In the genomic region with DNA sequence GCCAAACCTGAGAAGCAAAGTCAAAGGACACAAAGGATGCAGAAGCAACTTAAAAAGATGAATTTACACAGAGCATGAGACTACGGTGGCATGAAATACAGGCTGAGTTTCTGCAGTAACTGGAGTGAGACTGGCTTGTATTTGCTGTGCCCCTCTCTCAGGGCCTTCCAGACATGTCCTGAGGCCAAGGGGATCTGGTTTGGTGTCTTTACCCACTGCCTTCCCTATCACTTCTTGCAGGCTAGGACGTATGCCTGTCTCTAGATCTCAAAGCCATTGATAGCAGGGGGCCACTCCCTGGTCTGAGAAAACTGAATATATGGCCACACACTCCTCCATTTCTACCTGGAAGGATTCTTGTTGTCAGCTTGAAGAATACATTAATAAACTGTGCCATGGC, we compare ENCODE assay signal across 30 mouse cellular contexts. TPM values are rescaled to one million over a fixed set of nuclear protein-coding genes. Genes with fewer than 3 reads are reported as not detected.
A peak's percentile ranks its signal among the peaks of the same experiment; 100 is the strongest.
DNase-seq lines count a peak whose midpoint lies in the region; ATAC-seq lines count a peak whose summit lies in the region.
"Had no signal": no experiment of that assay in that cellular context is flagged by ENCODE, and none has a peak within 500 bp of the region (broad histone marks: within the 10 kb centered on the region; RNA-seq: fewer than 3 reads in every experiment).

No protein-coding gene starts in this region.

- peak; percentile 26; the same call in 1 of the 2 replicates for ATAC-seq in intestine, embryonic 15.5 days
- ATAC-seq in intestine, embryonic 16.5 days = no peak
- peak; percentile 15; the same call in 1 of the 2 replicates for ATAC-seq in erythroblast, adult 5-6 weeks (replicated peaks; ENCODE audit: low FRiP score, poor library complexity, severe bottlenecking)
- ATAC-seq in liver, embryonic 12.5 days = peak; percentile 58
- ATAC-seq in stomach, embryonic 15.5 days (ENCODE audit: insufficient read depth, low FRiP score, low read depth) = 0 out of 2 replicates have a peak, but pooled peaks have one; percentile 48
- ATAC-seq: forebrain, embryonic 14.5 days; midbrain, embryonic 16.5 days had no signal

- 65% methylated on average over 2 of the region's 2 CpGs for WGBS in intestine, embryonic 15.5 days
- WGBS in intestine, embryonic 16.5 days = 62% methylated on average over 2 of the region's 2 CpGs
- WGBS in liver, embryonic 12.5 days (ENCODE audit: insufficient replicate concordance) = 32% methylated on average over 2 of the region's 2 CpGs
- 56% methylated on average over 2 of the region's 2 CpGs for WGBS in stomach, embryonic 15.5 days
- 81% methylated on average over 2 of the region's 2 CpGs for WGBS in embryonic facial prominence, embryonic 10.5 days

- no peaks in the 10 kb centered on the region for H3K9me3 ChIP-seq in intestine, embryonic 15.5 days
- no peaks in the 10 kb centered on the region for H3K9me3 ChIP-seq in intestine, embryonic 16.5 days (ENCODE audit: control insufficient read depth, low read length)
- H3K9me3 ChIP-seq in liver, embryonic 12.5 days (replicated peaks) = no peaks in the 10 kb centered on the region
- H3K9me3 ChIP-seq in stomach, embryonic 15.5 days = no peaks in the 10 kb centered on the region
- no peaks in the 10 kb centered on the region for H3K9me3 ChIP-seq in embryonic facial prominence, embryonic 10.5 days
- H3K9me3 ChIP-seq: embryonic facial prominence, embryonic 15.5 days; hindbrain, embryonic 12.5 days; limb, embryonic 12.5 days had no signal

- H3K4me2 ChIP-seq in intestine, embryonic 15.5 days (replicated peaks) = no peak overlapping the region
- H3K4me2 ChIP-seq in intestine, embryonic 16.5 days (ENCODE audit: low read depth, low read length) = no peak overlapping the region
- H3K4me2 ChIP-seq in liver, embryonic 12.5 days = peak overlapping the region; percentile 42
- H3K4me2 ChIP-seq in stomach, embryonic 15.5 days = no peak overlapping the region
- H3K4me2 ChIP-seq: embryonic facial prominence, embryonic 15.5 days; hindbrain, embryonic 12.5 days; limb, embryonic 12.5 days; lung, embryonic 14.5 days had no signal

- no peak overlapping the region for H3K9ac ChIP-seq in intestine, embryonic 15.5 days
- no peak overlapping the region for H3K9ac ChIP-seq in intestine, embryonic 16.5 days (ENCODE audit: low read depth, low read length)
- H3K9ac ChIP-seq in liver, embryonic 12.5 days = peak overlapping the region; percentile 70
- no peak overlapping the region for H3K9ac ChIP-seq in stomach, embryonic 15.5 days
- H3K9ac ChIP-seq: embryonic facial prominence, embryonic 15.5 days; hindbrain, embryonic 12.5 days; limb, embryonic 12.5 days; lung, embryonic 14.5 days had no signal

- H3K27ac ChIP-seq in intestine, embryonic 15.5 days = no peak overlapping the region
- H3K27ac ChIP-seq in intestine, embryonic 16.5 days (ENCODE audit: low read length) = no peak overlapping the region
- peak overlapping the region; percentile 100 for H3K27ac ChIP-seq in liver, embryonic 12.5 days
- H3K27ac ChIP-seq in stomach, embryonic 15.5 days = no peak overlapping the region; the same call in 1 of the 2 replicates
- H3K27ac ChIP-seq in embryonic facial prominence, embryonic 10.5 days (replicated peaks) = no peak overlapping the region
- H3K27ac ChIP-seq: embryonic facial prominence, embryonic 15.5 days; hindbrain, embryonic 12.5 days; limb, embryonic 12.5 days; macrophage had no signal

- no peaks in the 10 kb centered on the region for H3K27me3 ChIP-seq in intestine, embryonic 15.5 days (replicated peaks)
- no peaks in the 10 kb centered on the region for H3K27me3 ChIP-seq in intestine, embryonic 16.5 days (replicated peaks; ENCODE audit: control insufficient read depth, insufficient read depth, low read length)
- H3K27me3 ChIP-seq in liver, embryonic 12.5 days (replicated peaks) = no peaks in the 10 kb centered on the region
- no peaks in the 10 kb centered on the region for H3K27me3 ChIP-seq in stomach, embryonic 15.5 days (replicated peaks)
- no peaks in the 10 kb centered on the region for H3K27me3 ChIP-seq in embryonic facial prominence, embryonic 10.5 days (replicated peaks; ENCODE audit: low read depth, poor library complexity, severe bottlenecking)
- H3K27me3 ChIP-seq: embryonic facial prominence, embryonic 15.5 days; hindbrain, embryonic 12.5 days; limb, embryonic 12.5 days had no signal

- no peaks in the 10 kb centered on the region for H3K36me3 ChIP-seq in intestine, embryonic 15.5 days
- H3K36me3 ChIP-seq in intestine, embryonic 16.5 days (ENCODE audit: control insufficient read depth, insufficient read depth, low read length) = peaks cover 3% of the 10 kb centered on the region; the same call in 1 of the 2 replicates
- peaks cover 23% of the 10 kb centered on the region for H3K36me3 ChIP-seq in liver, embryonic 12.5 days
- peaks cover 2% of the 10 kb centered on the region; the same call in 1 of the 2 replicates for H3K36me3 ChIP-seq in stomach, embryonic 15.5 days
- no peaks in the 10 kb centered on the region for H3K36me3 ChIP-seq in embryonic facial prominence, embryonic 10.5 days (replicated peaks)
- H3K36me3 ChIP-seq: embryonic facial prominence, embryonic 15.5 days; hindbrain, embryonic 12.5 days; limb, embryonic 12.5 days had no signal

- no peak for DNase-seq in embryonic facial prominence, embryonic 10.5 days (ENCODE audit: low spot score)
- no peak for DNase-seq in thymus, postnatal 14 days
- DNase-seq: adrenal gland, postnatal 10 days; cerebellum, adult 11-12 months; cerebellum, postnatal 25 days; embryo, embryonic 11 days; gastrocnemius, postnatal 14 days; heart, adult 18-20 months; right cerebral cortex, postnatal 14 days; spleen, adult 18-20 months had no signal

- peaks cover 16% of the 10 kb centered on the region; the same call in 1 of the 2 replicates for H3K4me1 ChIP-seq in intestine, embryonic 15.5 days (replicated peaks)
- H3K4me1 ChIP-seq in intestine, embryonic 16.5 days (ENCODE audit: control insufficient read depth, insufficient read depth, low read length) = peaks cover 24% of the 10 kb centered on the region
- peaks cover 82% of the 10 kb centered on the region for H3K4me1 ChIP-seq in liver, embryonic 12.5 days
- peaks cover 17% of the 10 kb centered on the region; the same call in 1 of the 2 replicates for H3K4me1 ChIP-seq in stomach, embryonic 15.5 days
- H3K4me1 ChIP-seq in embryonic facial prominence, embryonic 10.5 days = peaks cover 10% of the 10 kb centered on the region; the same call in 1 of the 2 replicates
- H3K4me1 ChIP-seq: hindbrain, embryonic 12.5 days; limb, embryonic 12.5 days had no signal

- H3K4me3 ChIP-seq in intestine, embryonic 15.5 days (replicated peaks) = no peak overlapping the region
- no peak overlapping the region for H3K4me3 ChIP-seq in intestine, embryonic 16.5 days (ENCODE audit: low read length)
- no peak overlapping the region for H3K4me3 ChIP-seq in liver, embryonic 12.5 days
- H3K4me3 ChIP-seq in stomach, embryonic 15.5 days (replicated peaks) = no peak overlapping the region
- H3K4me3 ChIP-seq in embryonic facial prominence, embryonic 10.5 days = no peak overlapping the region
- H3K4me3 ChIP-seq: embryonic facial prominence, embryonic 15.5 days; hindbrain, embryonic 12.5 days; limb, embryonic 12.5 days had no signal

RNA-seq across cellular contexts. Expression of gene AA986860, which starts 12.4 kb away (rescaled TPM):
- polyA plus RNA-seq in intestine, embryonic 15.5 days (2015; fragmentation: Nextera tagmentation; extraction: Ambion mirVana) = 58.1 and 62.2 TPM in 2 replicates
- 74.7 and 81.2 TPM in 2 replicates for polyA plus RNA-seq in intestine, embryonic 16.5 days (2015; fragmentation: Nextera tagmentation; extraction: Ambion mirVana)
- 2.7 and 5.4 TPM in 2 replicates for total RNA-seq in erythroblast, adult 5-6 weeks (2015; ENCODE audit: low replicate concordance)
- 1.4 and 2.5 TPM in 2 replicates for total RNA-seq in erythroblast, adult 5-6 weeks (2017; ENCODE audit: low replicate concordance)
- 8.0 and 8.5 TPM in 2 replicates for polyA plus RNA-seq in liver, embryonic 12.5 days (2016; fragmentation: Nextera tagmentation; extraction: Ambion mirVana)
- 32.3 and 36.7 TPM in 2 replicates for polyA plus RNA-seq in stomach, embryonic 15.5 days (2015; fragmentation: Nextera tagmentation; extraction: Ambion mirVana)
- polyA plus RNA-seq in embryonic facial prominence, embryonic 10.5 days (2016; fragmentation: Nextera tagmentation; extraction: Ambion mirVana) = 0.47 and 0.72 TPM in 2 replicates

RNA-seq across cellular contexts. Expression of gene Pfkfb2, which starts 15.2 kb away (rescaled TPM):
- 10.8 and 11.2 TPM in 2 replicates for polyA plus RNA-seq in intestine, embryonic 15.5 days (2015; fragmentation: Nextera tagmentation; extraction: Ambion mirVana)
- 12.1 and 12.4 TPM in 2 replicates for polyA plus RNA-seq in intestine, embryonic 16.5 days (2015; fragmentation: Nextera tagmentation; extraction: Ambion mirVana)
- total RNA-seq in erythroblast, adult 5-6 weeks (2015; ENCODE audit: low replicate concordance) = 20.9 and 21.1 TPM in 2 replicates
- total RNA-seq in erythroblast, adult 5-6 weeks (2017; ENCODE audit: low replicate concordance) = 51.3 and 55.4 TPM in 2 replicates
- 7.1 and 9.0 TPM in 2 replicates for polyA plus RNA-seq in liver, embryonic 12.5 days (2016; fragmentation: Nextera tagmentation; extraction: Ambion mirVana)
- polyA plus RNA-seq in stomach, embryonic 15.5 days (2015; fragmentation: Nextera tagmentation; extraction: Ambion mirVana) = 10.1 and 10.9 TPM in 2 replicates
- 4.2 and 4.6 TPM in 2 replicates for polyA plus RNA-seq in embryonic facial prominence, embryonic 10.5 days (2016; fragmentation: Nextera tagmentation; extraction: Ambion mirVana)

RNA-seq across cellular contexts. Expression of gene Yod1, which starts 27.1 kb away (rescaled TPM):
- 10.2 and 10.5 TPM in 2 replicates for polyA plus RNA-seq in intestine, embryonic 15.5 days (2015; fragmentation: Nextera tagmentation; extraction: Ambion mirVana)
- 8.5 and 9.9 TPM in 2 replicates for polyA plus RNA-seq in intestine, embryonic 16.5 days (2015; fragmentation: Nextera tagmentation; extraction: Ambion mirVana)
- total RNA-seq in erythroblast, adult 5-6 weeks (2015; ENCODE audit: low replicate concordance) = 75.7 and 84.2 TPM in 2 replicates
- total RNA-seq in erythroblast, adult 5-6 weeks (2017; ENCODE audit: low replicate concordance) = 86.2 and 95.5 TPM in 2 replicates
- polyA plus RNA-seq in liver, embryonic 12.5 days (2016; fragmentation: Nextera tagmentation; extraction: Ambion mirVana) = 49.3 and 49.7 TPM in 2 replicates
- polyA plus RNA-seq in stomach, embryonic 15.5 days (2015; fragmentation: Nextera tagmentation; extraction: Ambion mirVana) = 14.1 and 15.1 TPM in 2 replicates
- 9.2 and 10.6 TPM in 2 replicates for polyA plus RNA-seq in embryonic facial prominence, embryonic 10.5 days (2016; fragmentation: Nextera tagmentation; extraction: Ambion mirVana)

RNA-seq across cellular contexts. Expression of gene Gm29427, which starts 28.6 kb away (rescaled TPM):
- not detected in 2 replicates for polyA plus RNA-seq in intestine, embryonic 15.5 days (2015; fragmentation: Nextera tagmentation; extraction: Ambion mirVana)
- polyA plus RNA-seq in intestine, embryonic 16.5 days (2015; fragmentation: Nextera tagmentation; extraction: Ambion mirVana) = 0.07 TPM in 1 of 2 replicates, not detected in the other
- not detected in 2 replicates for total RNA-seq in erythroblast, adult 5-6 weeks (2015; ENCODE audit: low replicate concordance)
- total RNA-seq in erythroblast, adult 5-6 weeks (2017; ENCODE audit: low replicate concordance) = not detected in 2 replicates
- polyA plus RNA-seq in liver, embryonic 12.5 days (2016; fragmentation: Nextera tagmentation; extraction: Ambion mirVana) = not detected in 2 replicates
- not detected in 2 replicates for polyA plus RNA-seq in stomach, embryonic 15.5 days (2015; fragmentation: Nextera tagmentation; extraction: Ambion mirVana)
- not detected in 2 replicates for polyA plus RNA-seq in embryonic facial prominence, embryonic 10.5 days (2016; fragmentation: Nextera tagmentation; extraction: Ambion mirVana)
- total RNA-seq: adrenal gland, postnatal 10 days; left cerebral cortex, postnatal 10 days; neutrophil, adult 5-6 weeks had no signal
- polyA plus RNA-seq: C2C12; embryonic facial prominence, embryonic 15.5 days; forebrain, embryonic 14.5 days; heart, postnatal 0 days; kidney, embryonic 14.5 days; large intestine, adult 2 months; limb, embryonic 12.5 days; lung, embryonic 14.5 days; macrophage; midbrain, embryonic 16.5 days; thymus, postnatal 0 days had no signal

RNA-seq across cellular contexts. Expression of gene Fcamr, which starts 56.5 kb away (rescaled TPM):
- 0.18 and 0.21 TPM in 2 replicates for polyA plus RNA-seq in intestine, embryonic 15.5 days (2015; fragmentation: Nextera tagmentation; extraction: Ambion mirVana)
- 0.10 and 0.20 TPM in 2 replicates for polyA plus RNA-seq in intestine, embryonic 16.5 days (2015; fragmentation: Nextera tagmentation; extraction: Ambion mirVana)
- not detected in 2 replicates for total RNA-seq in erythroblast, adult 5-6 weeks (2015; ENCODE audit: low replicate concordance)
- total RNA-seq in erythroblast, adult 5-6 weeks (2017; ENCODE audit: low replicate concordance) = not detected in 2 replicates
- not detected in 2 replicates for polyA plus RNA-seq in liver, embryonic 12.5 days (2016; fragmentation: Nextera tagmentation; extraction: Ambion mirVana)
- 0.17 and 0.22 TPM in 2 replicates for polyA plus RNA-seq in stomach, embryonic 15.5 days (2015; fragmentation: Nextera tagmentation; extraction: Ambion mirVana)
- not detected in 2 replicates for polyA plus RNA-seq in embryonic facial prominence, embryonic 10.5 days (2016; fragmentation: Nextera tagmentation; extraction: Ambion mirVana)
- total RNA-seq: gastrocnemius, postnatal 14 days; layer of hippocampus, postnatal 25 days; left cerebral cortex, postnatal 10 days; neutrophil, adult 5-6 weeks had no signal
- polyA plus RNA-seq: C2C12; forebrain, embryonic 14.5 days; hindbrain, embryonic 12.5 days; kidney, embryonic 14.5 days; limb, embryonic 12.5 days; lung, embryonic 14.5 days; macrophage; midbrain, embryonic 16.5 days; thymus, postnatal 0 days had no signal
